Mouse (Mus musculus): ENCODE data around the gene Klk1b22. TPM values are rescaled to one million over a fixed set of nuclear protein-coding genes. Genes with fewer than 3 reads are reported as not detected.
"Not testable (repeated sequence)": the region's sequence is repeated elsewhere in the genome, so short reads cannot be mapped to it uniquely, and the experiment has no call there.

Gene Klk1b22
- polyA plus RNA-seq (2012; ENCODE audit: insufficient read depth, insufficient read length, missing spikeins) = not detected in 2 replicates

DNA sequence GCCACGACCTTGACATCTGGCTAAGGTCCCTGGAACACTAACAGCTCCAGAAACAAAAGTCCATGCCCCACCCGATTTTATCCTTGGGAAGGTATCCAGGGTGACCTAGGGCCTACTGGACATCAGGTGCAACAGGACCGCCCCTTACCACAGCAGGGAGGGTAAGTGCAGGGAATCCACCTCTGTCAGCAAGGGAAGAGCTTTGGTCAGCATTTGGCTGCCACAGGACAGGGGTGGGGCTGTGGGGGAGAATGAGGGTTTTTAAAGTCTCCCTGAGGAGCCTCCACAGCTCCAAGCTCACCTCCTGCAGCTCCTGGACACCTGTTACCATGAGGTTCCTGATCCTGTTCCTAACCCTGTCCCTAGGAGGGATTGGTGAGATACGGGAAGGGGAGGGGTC is at the start of gene Klk1b22:
Gene Klk1b22 (plus strand): TSS at position 301 of the 400 bp plus-strand sequence.
- no peak within 1 kb of the TSS for H3K27ac ChIP-seq (replicated peaks; ENCODE audit: low read depth, low read length)
- H3K4me1 ChIP-seq (ENCODE audit: control insufficient read depth, insufficient read depth, insufficient read length, low read length) = no peaks in the 10 kb centered on the region
- H3K4me3 ChIP-seq (ENCODE audit: insufficient read depth, low read depth, low read length) = no peak within 1 kb of the TSS

DNA sequence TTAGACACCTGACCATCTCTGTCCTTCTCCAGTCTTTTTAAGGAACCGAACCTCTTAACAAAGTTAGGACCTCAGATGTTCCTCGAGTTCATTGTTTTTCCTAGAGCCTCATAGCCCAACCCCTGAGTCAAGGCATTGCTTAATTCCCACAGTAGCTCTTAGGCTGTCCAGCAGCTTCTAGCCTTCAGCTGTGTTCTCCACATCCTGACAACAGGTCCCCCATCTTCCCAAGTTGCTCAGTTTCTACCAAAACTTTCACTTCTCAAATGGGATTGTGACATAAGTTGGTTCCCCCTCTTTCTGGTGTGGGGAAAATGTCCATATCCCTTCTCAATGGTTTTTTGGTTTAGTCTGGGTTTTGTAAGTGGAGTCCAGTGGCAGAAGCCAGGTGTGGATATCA is 40.4 kb upstream of the Klk1b22 start:
- no peaks in the 10 kb centered on the region for H3K4me1 ChIP-seq (ENCODE audit: control insufficient read depth, insufficient read depth, insufficient read length, low read length)
- no peak overlapping the region for H3K4me3 ChIP-seq (ENCODE audit: insufficient read depth, low read depth, low read length)
- H3K27ac ChIP-seq (replicated peaks; ENCODE audit: low read depth, low read length) = no peak overlapping the region

DNA sequence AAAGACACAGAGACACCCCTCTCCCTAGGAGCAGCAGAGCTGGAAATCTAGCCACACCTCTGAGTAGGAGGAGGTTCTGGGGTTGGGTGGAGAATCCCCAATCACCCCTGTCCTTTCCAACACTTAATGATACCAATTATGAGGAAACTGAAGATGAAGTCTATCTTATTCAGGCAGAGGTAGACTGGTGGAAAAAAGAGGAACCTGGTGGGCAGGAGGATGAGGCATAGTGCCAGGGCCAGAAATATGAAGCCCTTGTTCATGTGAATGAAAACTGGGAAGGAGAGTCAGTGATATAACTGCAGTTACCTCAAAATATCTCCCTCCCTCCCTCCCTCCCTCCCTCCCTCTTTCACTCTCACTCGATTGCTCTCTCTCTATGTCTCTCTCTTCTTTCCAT is 34.8 kb upstream of the Klk1b22 start:
- H3K4me1 ChIP-seq (ENCODE audit: control insufficient read depth, insufficient read depth, insufficient read length, low read length) = no peaks in the 10 kb centered on the region
- H3K27ac ChIP-seq (replicated peaks; ENCODE audit: low read depth, low read length) = no peak overlapping the region
- H3K4me3 ChIP-seq (ENCODE audit: insufficient read depth, low read depth, low read length) = no peak overlapping the region

DNA sequence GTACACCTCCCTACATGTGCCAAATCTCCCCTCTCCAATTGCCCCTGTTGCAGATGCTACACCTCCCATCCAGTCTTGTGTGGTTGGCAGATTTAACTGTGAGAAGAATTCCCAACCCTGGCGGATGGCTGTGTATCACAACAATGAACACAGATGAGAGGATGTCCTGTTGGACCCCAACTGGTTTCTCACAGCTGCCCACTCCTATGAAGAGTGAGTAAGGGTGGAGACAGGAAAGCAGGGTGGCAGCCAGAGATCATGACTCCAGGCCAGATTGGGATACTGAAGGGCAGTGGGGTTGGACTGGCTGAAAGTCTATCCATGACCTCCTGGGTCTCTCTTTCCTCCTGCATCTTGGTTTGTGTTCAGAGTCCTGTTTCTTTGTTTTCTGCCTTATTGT is 16.4 kb upstream of the Klk1b22 start:
- Histone ChIP-seq H3K4me1 (ENCODE audit: control insufficient read depth, insufficient read depth, insufficient read length, low read length) (no peaks in the 10 kb centered on the region), H3K27ac (replicated peaks; ENCODE audit: low read depth, low read length) (no peak overlapping the region), H3K4me3 (ENCODE audit: insufficient read depth, low read depth, low read length) (no peak overlapping the region)

DNA sequence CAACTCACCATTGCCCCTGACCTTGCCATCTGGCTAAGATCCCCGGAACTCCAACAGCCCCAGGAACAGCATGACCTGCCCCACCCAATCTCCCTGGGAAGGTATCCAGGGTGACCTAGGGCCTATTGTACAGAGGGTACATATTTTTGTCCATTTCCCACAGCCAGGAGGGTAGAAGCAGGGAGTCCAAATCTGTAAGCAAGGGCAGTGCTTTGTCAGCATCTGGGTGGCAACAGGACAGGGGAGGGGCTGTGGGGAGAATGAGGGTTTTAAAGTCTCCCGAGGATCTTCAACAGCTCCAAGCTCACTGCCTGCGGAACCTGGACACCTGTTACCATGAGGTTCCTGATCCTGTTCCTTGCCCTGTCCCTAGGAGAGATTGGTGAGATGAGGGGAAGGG is 10.4 kb upstream of the Klk1b22 start, which contains the start of gene Klk1b21:
Gene Klk1b21 (plus strand): TSS at position 301 of the 400 bp plus-strand sequence.
- H3K4me3 ChIP-seq (ENCODE audit: insufficient read depth, low read depth, low read length); H3K27ac ChIP-seq (replicated peaks; ENCODE audit: low read depth, low read length); H3K4me1 ChIP-seq (ENCODE audit: control insufficient read depth, insufficient read depth, insufficient read length, low read length): not testable (repeated sequence)

DNA sequence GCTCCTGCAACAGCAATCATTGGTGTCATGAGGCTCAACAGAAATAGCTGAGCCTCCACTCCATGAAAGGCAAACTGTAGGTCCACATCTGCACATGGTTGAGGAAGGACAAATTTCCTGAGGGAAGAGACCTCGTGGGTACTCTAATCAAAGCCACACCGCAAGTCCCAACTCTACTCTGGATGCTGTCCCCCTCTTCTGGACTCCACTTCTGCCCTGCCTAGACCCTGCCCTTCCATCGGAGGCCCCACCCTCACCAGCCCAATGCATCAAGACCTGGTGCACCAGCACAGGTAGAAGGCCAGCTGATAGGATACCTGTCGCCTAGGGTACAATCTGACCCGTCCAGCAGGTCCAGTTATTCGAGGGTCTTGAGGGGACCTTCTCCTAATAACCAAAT is 11.0 kb downstream of the Klk1b22 start:
- H3K4me1 ChIP-seq (ENCODE audit: control insufficient read depth, insufficient read depth, insufficient read length, low read length) = no peaks in the 10 kb centered on the region
- H3K4me3 ChIP-seq (ENCODE audit: insufficient read depth, low read depth, low read length) = no peak overlapping the region
- no peak overlapping the region for H3K27ac ChIP-seq (replicated peaks; ENCODE audit: low read depth, low read length)

DNA sequence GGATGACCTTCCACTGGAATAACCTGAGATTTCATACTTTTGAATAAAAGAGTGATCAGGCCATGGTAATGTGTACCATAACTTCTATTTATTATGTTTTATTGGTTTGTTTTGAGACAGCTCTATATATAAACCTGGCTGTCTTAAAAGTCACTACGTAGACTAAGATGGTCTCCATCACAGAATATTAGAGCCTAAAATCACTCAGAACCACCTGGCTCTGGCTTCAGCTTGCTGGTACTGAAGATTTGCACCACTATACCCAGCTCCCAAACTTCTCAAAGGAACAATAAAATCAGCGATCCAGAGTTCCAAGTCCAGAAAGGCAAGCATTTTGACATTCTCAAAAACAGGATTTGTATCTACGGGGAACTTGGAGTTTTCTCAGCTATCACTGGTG is 24.0 kb downstream of the Klk1b22 start, which contains the start of gene Klk1b16:
Gene Klk1b16 (plus strand): TSS at position 301 of the 400 bp plus-strand sequence.
- Histone ChIP-seq H3K4me1 (ENCODE audit: control insufficient read depth, insufficient read depth, insufficient read length, low read length) (no peaks in the 10 kb centered on the region), H3K4me3 (ENCODE audit: insufficient read depth, low read depth, low read length) (no peak within 1 kb of the TSS), H3K27ac (replicated peaks; ENCODE audit: low read depth, low read length) (no peak within 1 kb of the TSS)

Other genes with a start within 250 kb of the Klk1b22 start
- gene Klk4, start 231.5 kb upstream of the Klk1b22 start, polyA plus RNA-seq (2012; ENCODE audit: insufficient read depth, insufficient read length, missing spikeins) = not detected in 2 replicates
- not detected in 2 replicates for gene Klk15, start 178.9 kb upstream of the Klk1b22 start, polyA plus RNA-seq (2012; ENCODE audit: insufficient read depth, insufficient read length, missing spikeins)
- gene Klk1b8, start 162.0 kb upstream of the Klk1b22 start, polyA plus RNA-seq (2012; ENCODE audit: insufficient read depth, insufficient read length, missing spikeins) = not detected in 2 replicates
- not detected in 2 replicates for gene Klk1b1, start 145.9 kb upstream of the Klk1b22 start, polyA plus RNA-seq (2012; ENCODE audit: insufficient read depth, insufficient read length, missing spikeins)
- gene Klk1b9, start 136.6 kb upstream of the Klk1b22 start, polyA plus RNA-seq (2012; ENCODE audit: insufficient read depth, insufficient read length, missing spikeins) = not detected in 2 replicates
- gene Klk1b11, start 116.8 kb upstream of the Klk1b22 start, polyA plus RNA-seq (2012; ENCODE audit: insufficient read depth, insufficient read length, missing spikeins) = not detected in 2 replicates
- gene Klk1b26, start 100.5 kb upstream of the Klk1b22 start, polyA plus RNA-seq (2012; ENCODE audit: insufficient read depth, insufficient read length, missing spikeins) = not detected in 2 replicates
- not detected in 2 replicates for gene Klk1b27, start 60.4 kb upstream of the Klk1b22 start, polyA plus RNA-seq (2012; ENCODE audit: insufficient read depth, insufficient read length, missing spikeins)
- not detected in 2 replicates for gene Klk1b21, start 10.3 kb upstream of the Klk1b22 start, polyA plus RNA-seq (2012; ENCODE audit: insufficient read depth, insufficient read length, missing spikeins)
- not detected in 2 replicates for gene Klk1b16, start 24.1 kb downstream of the Klk1b22 start, polyA plus RNA-seq (2012; ENCODE audit: insufficient read depth, insufficient read length, missing spikeins)
- not detected in 2 replicates for gene Klk1b24, start 75.6 kb downstream of the Klk1b22 start, polyA plus RNA-seq (2012; ENCODE audit: insufficient read depth, insufficient read length, missing spikeins)
- not detected in 2 replicates for gene Klk1b3, start 85.5 kb downstream of the Klk1b22 start, polyA plus RNA-seq (2012; ENCODE audit: insufficient read depth, insufficient read length, missing spikeins)
- not detected in 2 replicates for gene Klk1b4, start 94.8 kb downstream of the Klk1b22 start, polyA plus RNA-seq (2012; ENCODE audit: insufficient read depth, insufficient read length, missing spikeins)
- not detected in 2 replicates for gene Klk1b5, start 103.3 kb downstream of the Klk1b22 start, polyA plus RNA-seq (2012; ENCODE audit: insufficient read depth, insufficient read length, missing spikeins)
- not detected in 2 replicates for gene Klk1, start 112.7 kb downstream of the Klk1b22 start, polyA plus RNA-seq (2012; ENCODE audit: insufficient read depth, insufficient read length, missing spikeins)
- gene Gm36864, start 123.5 kb downstream of the Klk1b22 start, polyA plus RNA-seq (2012; ENCODE audit: insufficient read depth, insufficient read length, missing spikeins) = not detected in 2 replicates
- not detected in 2 replicates for gene 1700028J19Rik, start 134.0 kb downstream of the Klk1b22 start, polyA plus RNA-seq (2012; ENCODE audit: insufficient read depth, insufficient read length, missing spikeins)
- gene 2410002F23Rik, start 134.0 kb downstream of the Klk1b22 start, polyA plus RNA-seq (2012; ENCODE audit: insufficient read depth, insufficient read length, missing spikeins) = 5.5 and 5.7 TPM in 2 replicates
- gene Acp4, start 144.7 kb downstream of the Klk1b22 start, polyA plus RNA-seq (2012; ENCODE audit: insufficient read depth, insufficient read length, missing spikeins) = not detected in 2 replicates
- not detected in 2 replicates for gene Gm15517, start 148.8 kb downstream of the Klk1b22 start, polyA plus RNA-seq (2012; ENCODE audit: insufficient read depth, insufficient read length, missing spikeins)
- 1.4 and 1.8 TPM in 2 replicates for gene Clec11a, start 194.2 kb downstream of the Klk1b22 start, polyA plus RNA-seq (2012; ENCODE audit: insufficient read depth, insufficient read length, missing spikeins)
- 0.59 and 1.0 TPM in 2 replicates for gene Shank1, start 197.6 kb downstream of the Klk1b22 start, polyA plus RNA-seq (2012; ENCODE audit: insufficient read depth, insufficient read length, missing spikeins)